Mouse (Mus musculus): ENCODE results near the gene Tmcc1.
"Not testable (repeated sequence)": the region's sequence is repeated elsewhere in the genome, so short reads cannot be mapped to it uniquely, and the experiment has no call there.

The Tmcc1 gene

GRCm38 (mm10) chr6:116147386-116147785, 45.9 kb downstream of the Tmcc1 start:
- DNase-seq (ENCODE audit: inconsistent age in 2 of 2, low spot score in 1 of 2), result no peak

DNA sequence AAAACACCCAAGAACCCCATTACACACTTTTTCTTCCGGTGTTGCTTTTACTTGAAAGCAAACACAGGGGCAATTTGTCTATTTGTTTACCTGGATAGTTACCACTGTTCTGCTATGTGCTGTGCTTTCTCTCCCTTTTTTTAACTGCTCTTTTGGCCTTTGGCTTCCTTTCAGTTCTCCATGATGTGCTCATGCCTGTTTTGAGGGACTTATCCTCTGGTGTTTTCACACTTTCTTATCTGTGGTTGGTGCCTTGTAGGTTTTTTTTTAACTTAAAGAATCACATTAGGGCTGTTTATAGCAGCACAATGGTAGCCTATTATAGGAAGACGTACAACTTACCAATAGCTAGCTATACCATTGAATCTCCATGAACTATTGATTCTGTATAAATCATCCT, 51.6 kb downstream of the Tmcc1 start:
- DNase-seq (ENCODE audit: inconsistent age in 2 of 2, low spot score in 1 of 2), result no peak

DNA sequence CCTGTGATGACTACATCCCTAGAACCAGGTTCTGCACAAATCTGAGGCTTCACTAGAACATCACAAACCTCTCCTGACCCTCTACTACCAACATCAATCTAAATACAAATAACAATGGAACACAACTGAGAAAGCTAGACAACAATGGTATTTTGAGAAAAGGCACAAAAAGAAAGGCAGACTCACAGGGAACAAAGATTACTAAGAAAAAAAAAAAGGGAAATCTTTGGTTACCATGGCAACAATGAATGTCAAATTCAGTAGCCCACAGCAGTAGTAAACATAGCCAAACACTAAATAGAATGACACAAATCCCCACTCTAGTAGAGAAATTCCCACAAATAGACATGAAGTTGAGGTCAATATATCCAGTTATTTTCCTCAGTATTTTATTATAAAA, 52.5 kb downstream of the Tmcc1 start:
- DNase-seq (ENCODE audit: inconsistent age in 2 of 2, low spot score in 1 of 2), result no peak

DNA sequence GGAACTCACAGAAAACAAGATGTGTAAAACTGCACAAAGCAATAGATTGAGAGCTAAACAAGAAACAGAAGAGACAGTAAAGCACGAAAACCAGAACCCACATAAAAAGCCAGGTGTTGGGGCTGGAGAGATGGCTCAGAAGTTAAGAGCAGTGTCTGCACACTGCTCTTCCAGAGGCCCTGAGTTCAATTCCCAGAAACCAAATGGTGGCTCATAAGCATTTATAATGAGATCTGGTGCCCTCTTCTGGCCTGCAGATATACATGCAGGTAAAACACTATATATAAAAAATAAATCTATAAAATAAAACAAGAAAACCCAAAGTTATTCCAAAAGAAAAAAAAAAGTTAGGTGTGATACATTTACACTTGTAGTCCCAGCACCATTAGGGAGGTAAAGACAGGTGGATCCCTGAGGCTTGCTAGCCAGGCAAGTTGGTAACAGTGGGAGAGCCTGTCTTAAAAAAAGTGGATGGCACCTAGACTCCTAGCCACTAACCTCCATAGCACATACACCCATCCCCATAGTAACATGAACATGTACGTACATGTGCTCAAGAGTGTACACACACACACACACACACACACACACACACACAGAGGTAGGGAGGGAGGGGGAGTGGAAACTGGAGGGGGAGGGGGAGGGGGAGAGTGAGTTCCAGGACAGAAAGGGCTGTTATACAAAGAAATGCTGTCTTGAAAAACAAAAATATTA, 54.0 kb downstream of the Tmcc1 start:
- DNase-seq (ENCODE audit: inconsistent age in 2 of 2, low spot score in 1 of 2), result peak in 1 of 2 experiments; percentile 58

DNA sequence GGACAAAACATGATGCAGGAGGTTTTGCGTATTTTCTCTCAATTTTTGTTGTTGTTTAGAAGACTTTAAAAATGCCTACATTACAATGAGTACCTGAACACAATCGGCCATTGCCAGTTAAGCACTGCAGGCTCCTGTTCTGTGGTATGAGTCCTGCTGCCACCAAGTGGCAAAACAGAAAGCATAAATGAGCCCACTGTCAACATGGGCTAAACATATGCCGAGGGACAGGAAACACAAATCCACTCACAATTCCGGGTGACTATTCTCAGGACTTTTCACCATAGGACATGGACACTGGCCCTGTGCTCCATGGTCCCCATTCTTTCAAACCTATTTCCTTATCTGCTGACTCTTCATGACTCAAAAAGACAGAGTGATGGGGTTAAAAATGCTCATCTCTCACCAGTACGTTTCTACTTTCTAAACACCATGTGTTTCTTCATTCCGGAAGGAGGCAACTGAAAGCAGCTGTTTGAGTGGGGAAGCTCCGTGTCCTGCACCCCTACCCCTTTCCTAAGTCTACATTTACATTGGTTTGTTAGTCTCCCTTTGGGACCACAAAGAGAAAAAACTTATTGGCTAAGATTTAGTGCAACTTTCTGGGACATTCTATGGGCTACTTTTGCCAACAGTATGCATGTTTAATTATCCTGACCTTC, 57.2 kb downstream of the Tmcc1 start:
- DNase-seq (ENCODE audit: inconsistent age in 2 of 2, low spot score in 1 of 2), result peak; percentile 30 to 70

GRCm38 (mm10) chr6:116133756-116134155, 59.5 kb downstream of the Tmcc1 start:
- DNase-seq (ENCODE audit: inconsistent age in 2 of 2, low spot score in 1 of 2), result no peak

GRCm38 (mm10) chr6:116131771-116132170, 61.5 kb downstream of the Tmcc1 start:
- no peak for DNase-seq (ENCODE audit: inconsistent age in 2 of 2, low spot score in 1 of 2)

DNA sequence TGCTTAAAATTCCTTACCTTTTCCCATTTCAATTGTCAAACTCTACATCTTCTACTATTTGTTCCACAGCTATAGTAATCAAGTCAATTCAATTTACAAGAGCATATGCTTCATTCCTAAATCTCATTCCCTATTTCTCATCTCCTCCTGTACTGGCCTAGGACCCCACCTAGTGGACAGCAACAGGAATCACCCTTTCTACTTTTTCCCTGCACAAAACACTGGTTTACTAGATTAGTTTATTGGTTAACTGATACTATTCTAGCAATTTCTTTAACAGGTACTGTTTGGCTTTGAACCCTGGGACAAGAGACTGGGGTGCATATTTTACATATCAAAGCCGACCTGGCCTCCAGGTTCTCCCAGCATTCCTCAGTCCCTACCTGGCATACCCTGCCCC, 64.6 kb downstream of the Tmcc1 start:
- DNase-seq (ENCODE audit: inconsistent age in 2 of 2, low spot score in 1 of 2), result peak; percentile 16 to 72

DNA sequence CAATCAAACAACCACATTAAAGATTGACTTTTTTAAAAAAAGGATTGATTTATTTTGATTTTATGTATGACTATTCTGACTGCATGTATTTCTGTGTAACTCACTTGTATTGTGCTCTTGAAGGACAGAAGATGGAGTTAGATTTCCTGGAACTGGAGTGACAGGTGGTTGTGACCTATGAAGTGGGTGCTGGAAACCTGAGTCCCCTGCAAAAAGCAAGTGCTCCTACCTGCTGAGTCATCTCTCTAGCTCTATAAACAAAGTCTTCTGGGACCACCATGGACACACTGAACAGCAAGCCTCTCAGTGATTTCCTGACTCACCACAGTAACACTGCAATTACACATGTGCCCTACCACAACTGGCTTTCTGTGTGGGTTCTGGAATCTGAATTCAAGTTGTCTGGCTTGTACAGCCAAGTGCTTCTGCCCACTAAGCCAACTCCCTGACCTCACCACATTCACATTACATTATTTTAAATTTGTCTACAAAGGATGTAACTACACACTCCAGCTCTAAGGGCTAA, 65.3 kb downstream of the Tmcc1 start:
- DNase-seq (ENCODE audit: inconsistent age in 2 of 2, low spot score in 1 of 2), result no peak

- DNase-seq (ENCODE audit: inconsistent age in 2 of 2, low spot score in 1 of 2), result peak in 1 of 2 experiments; percentile 61
Measured at GRCm38 (mm10) chr6:116126577-116126976, 66.7 kb downstream of the Tmcc1 start.

DNA sequence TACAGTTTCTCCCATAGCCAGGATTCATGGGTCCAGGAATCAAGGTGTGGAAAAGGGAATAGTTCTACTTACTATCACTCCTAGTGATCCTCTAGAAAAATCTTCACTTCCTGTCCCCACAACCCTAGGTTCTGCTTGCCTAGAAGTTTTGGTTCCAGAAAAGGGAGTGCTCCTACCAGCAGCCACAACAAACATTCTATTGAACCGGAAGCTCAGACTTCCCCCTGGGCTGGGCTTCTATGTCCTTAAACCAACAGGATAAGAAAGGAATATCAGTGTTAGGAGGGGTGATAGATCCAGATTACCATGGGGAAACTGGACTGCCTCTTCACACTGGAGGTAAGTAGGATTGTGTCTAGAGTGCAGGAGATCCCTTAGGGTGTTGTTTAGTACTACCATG, 70.4 kb downstream of the Tmcc1 start:
- no peak for DNase-seq (ENCODE audit: inconsistent age in 2 of 2, low spot score in 1 of 2)

DNA sequence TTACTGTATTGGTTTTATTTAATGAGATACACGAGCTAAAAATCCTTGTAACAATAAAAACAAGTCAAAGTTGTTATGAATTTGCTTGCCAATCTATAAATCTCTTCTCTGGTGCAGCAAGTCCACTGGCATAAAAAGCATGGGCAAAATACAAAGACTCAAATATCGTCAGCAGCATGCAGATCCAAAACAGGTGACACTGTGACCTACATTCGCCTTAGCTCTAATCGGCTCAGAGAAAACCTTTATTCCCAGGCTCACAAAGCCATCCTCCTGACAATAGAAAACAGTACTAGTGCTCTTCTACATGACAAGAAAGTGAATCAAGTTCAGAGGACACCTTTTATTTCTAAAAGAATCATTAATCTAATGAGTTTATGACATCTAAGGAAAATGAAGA, 73.6 kb downstream of the Tmcc1 start:
- DNase-seq (ENCODE audit: inconsistent age in 2 of 2, low spot score in 1 of 2), result no peak

- not testable (repeated sequence) for DNase-seq (ENCODE audit: inconsistent age in 2 of 2, low spot score in 1 of 2)
Measured at GRCm38 (mm10) chr6:116116634-116117033, 76.7 kb downstream of the Tmcc1 start.

DNA sequence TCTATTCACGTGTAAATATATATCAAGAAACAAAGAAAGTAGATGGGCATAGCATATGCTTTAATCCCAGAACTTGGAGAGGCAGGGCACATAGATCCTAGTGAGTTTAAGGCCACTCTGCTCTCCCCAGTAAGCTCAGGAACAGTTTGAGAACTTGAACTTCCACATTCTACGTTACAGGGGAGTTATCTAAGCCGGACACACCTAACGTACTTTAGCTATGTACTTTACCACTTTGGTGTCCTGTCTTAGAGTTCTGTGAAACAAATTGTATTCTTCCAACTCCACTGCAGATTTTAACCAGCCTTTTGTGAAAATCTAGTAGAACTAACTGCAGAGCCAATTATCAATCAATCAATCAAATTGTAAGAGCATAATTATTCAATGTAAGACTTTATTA, 82.7 kb downstream of the Tmcc1 start:
- no peak for DNase-seq (ENCODE audit: inconsistent age in 2 of 2, low spot score in 1 of 2)

DNA sequence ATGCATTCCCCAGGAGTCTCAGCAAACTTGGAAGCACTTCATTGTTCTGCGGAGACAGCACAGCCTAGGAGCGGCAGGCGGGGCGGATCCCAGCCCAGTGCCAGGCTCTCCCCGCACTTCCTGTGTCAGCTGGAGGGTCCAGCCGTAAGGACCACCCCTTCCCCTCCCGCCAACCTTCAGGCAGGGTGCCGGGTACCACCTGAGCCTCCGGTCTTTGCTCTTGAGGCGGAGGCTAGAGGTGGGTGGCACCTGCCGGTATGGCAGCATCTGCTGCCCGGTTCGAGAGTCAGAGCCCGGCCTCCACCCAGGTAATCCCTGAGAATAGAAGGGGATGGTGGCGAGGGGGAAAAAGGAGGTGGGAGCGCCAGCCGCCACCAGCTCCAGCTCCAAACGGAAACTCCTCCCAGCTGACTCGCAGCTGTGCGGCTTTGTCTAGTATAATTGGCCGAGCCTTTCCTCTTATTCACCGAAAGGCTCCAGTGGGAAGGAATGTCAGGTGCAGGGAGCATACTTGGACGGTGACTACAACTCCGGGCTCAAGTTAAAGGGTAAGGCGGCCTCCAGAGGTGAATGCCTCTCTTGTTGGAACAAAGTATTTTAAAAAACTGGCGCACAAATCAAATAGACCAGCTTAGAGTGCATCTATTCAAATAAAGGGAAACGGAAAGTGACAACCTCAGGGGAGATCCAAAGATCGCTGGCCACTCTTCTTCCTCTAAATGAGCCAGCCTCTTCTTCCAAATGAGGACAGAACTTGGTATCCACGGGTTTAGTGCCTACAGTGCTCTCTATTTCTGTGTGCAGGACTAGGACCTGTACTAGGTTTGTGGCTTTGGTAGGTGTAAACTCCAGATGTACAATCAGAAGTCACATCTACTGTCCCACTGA, 85.6 kb downstream of the Tmcc1 start:
- DNase-seq (ENCODE audit: inconsistent age in 2 of 2, low spot score in 1 of 2), result peak; percentile 55 to 80

- DNase-seq (ENCODE audit: inconsistent age in 2 of 2, low spot score in 1 of 2), result no peak
Measured at GRCm38 (mm10) chr6:116106967-116107470, 86.3 kb downstream of the Tmcc1 start.

- no peak for DNase-seq (ENCODE audit: inconsistent age in 2 of 2, low spot score in 1 of 2)
Measured at GRCm38 (mm10) chr6:116097579-116097978, 95.7 kb downstream of the Tmcc1 start.

DNA sequence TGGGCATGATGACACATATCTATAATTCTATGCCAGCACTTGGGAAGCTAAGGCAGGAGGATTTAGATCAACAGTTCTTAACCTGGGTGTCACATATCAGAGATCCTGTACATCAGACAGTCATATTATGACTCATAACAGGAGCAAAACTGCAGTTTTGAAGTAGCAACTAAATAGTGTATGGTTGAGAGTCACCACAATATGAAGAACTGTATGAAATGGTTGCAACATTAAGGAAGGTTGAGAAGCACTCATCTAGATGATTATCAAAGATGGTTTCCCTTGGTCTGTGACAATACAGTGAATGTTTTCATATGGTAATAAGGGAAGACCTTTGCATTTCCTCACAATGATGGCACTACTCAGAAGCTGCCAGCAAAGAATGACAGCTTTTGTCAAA, 103.9 kb downstream of the Tmcc1 start:
- no peak for DNase-seq (ENCODE audit: inconsistent age in 2 of 2, low spot score in 1 of 2)

DNA sequence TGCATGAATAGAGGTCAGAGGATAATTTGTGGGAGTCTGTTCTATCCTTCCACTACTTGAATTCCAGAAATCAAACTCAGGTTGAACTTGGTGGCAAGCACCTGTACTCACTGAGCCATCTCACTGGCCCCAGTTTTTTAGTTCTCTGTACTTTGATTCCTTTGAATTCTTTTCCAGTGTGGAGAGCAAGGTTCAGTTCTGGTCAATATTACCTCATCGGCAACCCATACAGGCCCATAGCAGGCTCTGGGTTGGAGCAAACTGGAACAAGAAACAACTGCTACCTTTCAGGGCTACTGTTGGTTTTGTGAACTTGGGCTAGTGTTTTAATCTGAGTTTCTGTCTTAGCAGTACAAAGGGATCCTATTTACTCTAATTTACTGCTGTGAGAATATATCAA, 107.2 kb downstream of the Tmcc1 start:
- DNase-seq (ENCODE audit: inconsistent age in 2 of 2, low spot score in 1 of 2), result no peak

DNA sequence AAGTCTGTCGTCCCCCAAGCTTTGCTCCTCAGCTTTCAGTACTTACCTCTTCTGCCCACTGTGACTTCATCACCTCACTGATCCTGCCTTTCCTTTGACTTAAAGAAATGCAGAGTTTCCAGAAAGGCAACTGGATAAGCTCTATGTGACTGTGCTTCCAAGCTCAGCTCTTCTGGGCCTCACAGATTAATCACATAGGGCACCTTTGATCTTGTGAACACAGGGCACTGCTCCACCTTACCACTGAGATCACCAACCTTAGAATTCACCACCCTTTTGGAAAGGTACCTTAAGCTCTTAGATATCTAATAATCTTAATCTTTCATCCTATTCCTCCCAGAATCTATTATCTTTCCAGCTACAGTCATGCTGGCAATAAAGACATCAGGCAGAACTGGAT, 111.0 kb downstream of the Tmcc1 start:
- DNase-seq (ENCODE audit: inconsistent age in 2 of 2, low spot score in 1 of 2), result no peak

DNA sequence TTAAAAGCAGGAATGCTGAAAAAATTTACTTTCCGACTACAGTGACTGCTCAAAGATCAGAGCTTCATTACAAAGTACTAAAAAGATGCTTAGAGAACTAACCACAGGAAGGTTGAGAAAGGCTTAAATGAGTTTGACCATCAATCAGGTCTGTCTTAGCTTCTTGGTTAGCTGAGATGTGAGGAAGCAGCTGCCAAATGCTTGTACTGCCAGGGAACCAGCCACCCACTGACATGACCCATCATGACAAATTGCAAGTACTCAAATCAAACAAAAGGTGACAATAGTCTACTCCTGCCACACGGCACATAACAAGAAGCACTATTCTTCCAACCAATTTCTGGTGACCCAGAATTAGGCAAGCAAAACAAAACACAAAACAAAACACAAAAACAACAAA, 111.9 kb downstream of the Tmcc1 start:
- no peak for DNase-seq (ENCODE audit: inconsistent age in 2 of 2, low spot score in 1 of 2)
